Mouse (Mus musculus) testis, adult 2 months (tissue): ENCODE results near the gene Abcg5. TPM values are rescaled to one million over a fixed set of nuclear protein-coding genes. Genes with fewer than 3 reads are reported as not detected.

Experiments
- H3K27ac ChIP-seq: fragments of 200-500 bp; 2 replicates; pipeline ENCODE4 v1.5.1; 2012; ENCODE audit warnings: low read depth, low read length; ENCODE audit not compliant: control insufficient read depth, insufficient read depth
- H3K27me3 ChIP-seq: fragments of 200-500 bp; 2 replicates; pipeline ENCODE4 v1.6.1; 2012; ENCODE audit warnings: mild to moderate bottlenecking, low read length, moderate library complexity; ENCODE audit not compliant: control insufficient read depth, insufficient read depth
- H3K36me3 ChIP-seq: fragments of 200-500 bp; 2 replicates; pipeline ENCODE4 v1.6.1; 2012; ENCODE audit warnings: mild to moderate bottlenecking, low read length; ENCODE audit not compliant: control insufficient read depth, insufficient read depth
- H3K4me1 ChIP-seq: fragments of 200-500 bp; 2 replicates; pipeline ENCODE4 v1.6.1; 2012; ENCODE audit warnings: low read length; ENCODE audit not compliant: control insufficient read depth, insufficient read depth
- H3K4me3 ChIP-seq: fragments of 200-500 bp; 2 replicates; pipeline ENCODE4 v1.5.1; 2012; ENCODE audit warnings: low read depth, mild to moderate bottlenecking, low read length, moderate library complexity, mixed read lengths; ENCODE audit not compliant: control insufficient read depth
- CTCF ChIP-seq: fragments of 200-500 bp; IDR thresholded peaks from 2 replicates; pipeline ENCODE4 v1.5.1; 2012; ENCODE audit warnings: low read depth, mild to moderate bottlenecking, inconsistent platforms, low read length, moderate library complexity; ENCODE audit not compliant: control insufficient read depth, insufficient read depth, insufficient replicate concordance
- POLR2A ChIP-seq: fragments of 200-500 bp; IDR thresholded peaks from 2 replicates; pipeline ENCODE4 v1.6.1; 2012; ENCODE audit warnings: low read depth, mild to moderate bottlenecking, inconsistent platforms, low read length, moderate library complexity; ENCODE audit not compliant: control insufficient read depth
- polyA plus RNA-seq: library from polyadenylated mRNA; depleted of rRNA; stranded (reverse); fragments of >200 nt; gene quantifications from 2 replicates; pipeline ENCODE4 v1.2.3, GENCODE M21; 2012

Gene Abcg5
- polyA plus RNA-seq, 1 experiment: 0.40 TPM

GRCm38 (mm10) chr17:84667848-84668247 lies 15.0 kb downstream of the Abcg5 start:
- H3K36me3 ChIP-seq: no peaks in the 10 kb centered on the region

DNA sequence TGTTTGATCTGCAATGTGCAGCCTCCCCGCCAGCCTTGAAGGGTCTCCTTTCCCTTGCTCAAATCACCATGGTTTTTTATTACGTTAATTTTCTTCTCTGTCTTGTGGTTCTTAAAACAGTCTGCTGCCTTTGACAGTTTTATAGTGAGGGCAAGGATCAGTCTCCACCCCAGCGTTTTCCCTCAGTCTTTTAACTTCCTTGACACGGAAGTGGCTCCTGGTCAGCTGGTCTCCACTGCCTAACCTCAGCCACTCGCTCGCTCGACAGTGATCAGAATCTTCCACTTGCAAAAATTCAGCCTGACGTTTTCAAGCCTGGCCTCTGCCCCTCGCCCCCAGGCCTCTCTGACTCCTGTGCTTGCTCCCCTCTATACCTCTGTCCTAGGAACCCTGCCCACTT lies 17.1 kb downstream of the Abcg5 start:
- H3K27me3 ChIP-seq: no peaks in the 10 kb centered on the region
- no peak overlapping the region for H3K4me3 ChIP-seq
- no peak overlapping the region for H3K27ac ChIP-seq
- TF ChIP-seq POLR2A: no peak
- H3K4me1 ChIP-seq: no peaks in the 10 kb centered on the region
- no peaks in the 10 kb centered on the region for H3K36me3 ChIP-seq

More at GRCm38 (mm10) chr17:84667848-84668247, 15.0 kb downstream of the Abcg5 start:
- no peak overlapping the region for H3K27ac ChIP-seq
- H3K4me1 ChIP-seq: no peaks in the 10 kb centered on the region
- TF ChIP-seq POLR2A (no peak), CTCF (no peak)
- H3K4me3 ChIP-seq: no peak overlapping the region
- H3K27me3 ChIP-seq: no peaks in the 10 kb centered on the region

DNA sequence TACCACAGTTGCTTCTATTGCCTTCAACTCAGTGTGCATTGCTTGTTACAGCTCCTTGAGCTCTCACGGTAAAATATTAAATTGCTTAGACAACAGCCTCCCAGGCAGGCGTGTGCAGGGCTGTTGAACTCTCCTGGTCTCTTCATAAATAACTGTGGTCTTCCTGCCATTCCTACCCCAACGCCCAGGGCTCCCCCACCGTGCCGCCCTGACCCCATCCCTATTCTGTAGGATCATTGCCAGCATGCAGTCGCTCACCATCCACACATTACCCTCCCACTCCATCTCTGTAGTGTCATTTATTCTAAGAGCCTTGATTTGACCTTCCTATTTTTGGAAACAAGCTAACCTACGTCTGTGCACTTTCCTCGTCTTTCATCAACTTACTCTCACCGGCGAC lies 17.8 kb downstream of the Abcg5 start:
- Histone ChIP-seq H3K4me3 (no peak overlapping the region), H3K36me3 (no peaks in the 10 kb centered on the region), H3K4me1 (no peaks in the 10 kb centered on the region), H3K27me3 (no peaks in the 10 kb centered on the region), H3K27ac (no peak overlapping the region)
- no peak for TF ChIP-seq CTCF

DNA sequence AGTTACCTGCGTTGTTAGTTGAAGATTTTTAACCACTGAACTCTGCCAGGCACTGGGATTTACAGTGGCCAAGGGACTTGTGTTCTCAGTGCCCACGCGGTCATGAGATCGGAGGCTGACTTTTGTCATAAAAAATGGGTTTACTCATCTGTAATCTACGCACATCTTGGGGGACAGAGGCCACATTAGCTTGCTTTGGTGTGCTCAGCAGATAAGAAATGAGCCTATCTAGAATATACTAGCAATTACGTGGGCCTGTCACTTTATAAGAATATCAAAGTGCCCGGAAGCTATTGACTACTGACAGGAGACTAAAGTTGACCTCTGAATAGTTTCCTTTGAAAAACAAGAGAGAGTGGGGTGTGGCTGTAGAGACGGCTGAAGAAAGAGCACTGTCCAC lies 23.9 kb downstream of the Abcg5 start:
- H3K27ac ChIP-seq: no peak overlapping the region
- H3K27me3 ChIP-seq: no peaks in the 10 kb centered on the region
- no peaks in the 10 kb centered on the region for H3K36me3 ChIP-seq
- no peak overlapping the region for H3K4me3 ChIP-seq
- no peaks in the 10 kb centered on the region for H3K4me1 ChIP-seq
- TF ChIP-seq CTCF: no peak
- no peak for TF ChIP-seq POLR2A

GRCm38 (mm10) chr17:84658195-84658594 lies 24.6 kb downstream of the Abcg5 start:
- H3K36me3 ChIP-seq: no peaks in the 10 kb centered on the region
- H3K4me3 ChIP-seq: no peak overlapping the region
- no peaks in the 10 kb centered on the region for H3K4me1 ChIP-seq
- TF ChIP-seq CTCF (no peak), POLR2A (no peak)
- no peak overlapping the region for H3K27ac ChIP-seq
- no peaks in the 10 kb centered on the region for H3K27me3 ChIP-seq

- Histone ChIP-seq H3K27me3 (no peaks in the 10 kb centered on the region), H3K27ac (no peak overlapping the region), H3K4me3 (no peak overlapping the region), H3K36me3 (no peaks in the 10 kb centered on the region), H3K4me1 (no peaks in the 10 kb centered on the region)
- TF ChIP-seq CTCF: no peak
- no peak for TF ChIP-seq POLR2A
Observed at GRCm38 (mm10) chr17:84657782-84658181, 25.0 kb downstream of the Abcg5 start.

GRCm38 (mm10) chr17:84657422-84657732 lies 25.4 kb downstream of the Abcg5 start:
- H3K36me3 ChIP-seq: no peaks in the 10 kb centered on the region
- H3K4me1 ChIP-seq: no peaks in the 10 kb centered on the region
- H3K27ac ChIP-seq: no peak overlapping the region
- TF ChIP-seq POLR2A: no peak
- TF ChIP-seq CTCF: no peak
- no peaks in the 10 kb centered on the region for H3K27me3 ChIP-seq
- H3K4me3 ChIP-seq: no peak overlapping the region

DNA sequence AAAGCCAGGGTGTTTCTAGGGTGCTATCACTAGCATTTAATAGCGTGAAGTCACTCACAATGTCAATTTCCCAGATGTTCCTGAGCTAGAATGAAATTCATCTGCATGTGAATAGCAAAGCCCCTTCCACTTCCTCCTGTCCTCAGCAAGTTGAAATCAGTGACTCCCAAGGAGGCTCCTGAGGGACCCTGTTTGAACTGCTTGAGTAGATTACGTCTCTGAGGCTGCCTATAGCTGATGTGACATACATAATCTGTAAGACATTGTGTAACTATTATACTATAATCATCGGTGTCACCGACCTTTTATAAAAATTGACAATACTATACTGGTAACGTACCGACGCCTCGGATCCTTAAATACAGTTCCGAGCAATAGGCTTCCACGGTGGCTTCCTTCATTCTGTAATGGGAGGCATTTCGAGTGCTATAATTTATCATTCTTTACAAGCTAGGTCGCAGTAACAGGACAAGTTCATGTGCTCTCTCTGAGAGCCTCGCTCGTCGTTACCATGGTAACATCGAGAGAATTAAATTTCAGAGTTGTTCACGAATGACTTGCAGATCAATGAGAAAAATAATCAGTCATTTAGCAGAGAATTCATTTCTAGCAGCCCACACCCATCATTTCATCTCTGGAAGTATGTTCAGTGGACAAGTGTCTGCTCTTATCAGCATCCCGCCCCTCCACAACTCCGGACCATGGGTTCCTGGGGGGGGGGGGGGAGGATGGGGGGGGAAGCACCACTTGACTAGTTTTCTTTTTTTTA lies 26.0 kb downstream of the Abcg5 start:
- H3K4me3 ChIP-seq: no peak overlapping the region
- no peaks in the 10 kb centered on the region for H3K4me1 ChIP-seq
- H3K27ac ChIP-seq: no peak overlapping the region
- TF ChIP-seq CTCF: no peak
- TF ChIP-seq POLR2A: no peak
- no peaks in the 10 kb centered on the region for H3K27me3 ChIP-seq
- H3K36me3 ChIP-seq: no peaks in the 10 kb centered on the region
